Mouse (Mus musculus) B cell, adult 67 days (primary cell): Measurements from ENCODE around the gene Cnih4. TPM values are rescaled to one million over a fixed set of nuclear protein-coding genes. Genes with fewer than 3 reads are reported as not detected.

ENCODE experiments used
- total RNA-seq, 2 experiments: library from RNA; stranded (reverse); gene quantifications; 4 replicates each; pipeline ENCODE4 v1.2.4; 2023

The Cnih4 gene
- total RNA-seq, result 10 to 100 TPM; 22.7 to 28.5 TPM

DNA sequence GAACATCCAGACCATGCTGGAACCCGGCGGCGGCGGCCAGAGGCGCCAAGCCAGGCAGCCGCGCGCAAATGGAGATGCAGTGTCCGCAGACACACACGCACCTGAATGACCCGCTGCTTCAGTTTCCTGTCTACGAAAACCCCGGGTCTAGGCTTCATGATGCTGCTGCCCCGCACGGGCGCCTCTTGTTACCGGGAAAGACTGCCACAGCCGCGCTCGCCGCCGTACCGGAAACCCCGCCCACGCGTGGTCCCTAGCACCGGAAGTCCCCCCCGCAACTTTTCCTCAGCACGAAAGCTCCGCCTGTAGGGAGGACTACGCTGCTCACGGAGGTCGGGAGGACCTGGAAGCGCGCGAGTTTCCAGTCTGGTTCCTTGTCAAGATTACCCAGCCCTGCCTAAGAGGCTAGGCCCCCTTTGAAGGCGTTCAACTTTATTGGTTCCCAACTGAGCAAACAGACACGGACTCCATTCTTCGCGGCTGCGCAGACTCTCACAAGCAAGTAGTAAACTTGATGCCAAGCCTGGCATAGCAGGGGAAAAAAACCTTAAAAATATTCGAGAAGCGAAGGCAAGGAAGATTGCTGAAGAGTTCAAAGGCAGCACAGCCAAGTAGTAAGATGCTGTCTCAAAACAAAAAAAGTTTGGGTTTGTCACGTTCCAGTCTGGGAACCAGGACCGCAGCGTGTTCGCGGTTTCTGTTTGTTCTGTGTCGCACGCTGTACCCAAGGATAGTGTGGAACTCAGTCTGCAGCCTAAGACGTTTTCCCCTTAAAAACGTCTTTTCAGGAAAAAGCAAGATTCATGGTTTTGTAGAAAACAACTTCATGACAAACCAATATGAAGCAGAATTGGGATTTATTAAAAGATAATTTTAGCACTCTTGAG is at the start of gene Cnih4, which contains the start of gene Nvl:
TSS of gene Cnih4 (plus strand) at position 744 of the 887 bp plus-strand sequence.
TSS of gene Nvl (minus strand) at position 255 of the 887 bp plus-strand sequence.

GRCm38 (mm10) chr1:181211920-181212633 is 67.6 kb downstream of the Cnih4 start, which contains the start of gene Wdr26:
Gene Wdr26 (minus strand): TSS chr1:181212001.

Other genes with a start within 250 kb of the Cnih4 start
- gene Pycr2, start 240.4 kb upstream of the Cnih4 start, total RNA-seq, result 10 to 100 TPM; 19.4 to 20.7 TPM
- not detected for gene Lefty1, start 209.7 kb upstream of the Cnih4 start, total RNA-seq
- 10 to 100 TPM; 25.7 to 30.6 TPM for gene Tmem63a, start 202.3 kb upstream of the Cnih4 start, total RNA-seq
- gene Ephx1, start 123.8 kb upstream of the Cnih4 start, total RNA-seq, result 10 to 100 TPM; 94.8 to 96.5 TPM
- gene 9130409I23Rik, start 93.5 kb upstream of the Cnih4 start, total RNA-seq, result not detected
- gene Nvl, start 489 bp upstream of the Cnih4 start, total RNA-seq, result 10 to 100 TPM; 30.5 to 35.8 TPM
- gene Wdr26, start 67.3 kb downstream of the Cnih4 start, total RNA-seq, result 100 to 1,000 TPM; 266 to 288 TPM
- gene Cnih3, start 207.9 kb downstream of the Cnih4 start, total RNA-seq, result not detected